Mouse (Mus musculus): ENCODE data around the gene Psma3.

GRCm38 (mm10) chr12:70937571-70938384, 36.6 kb upstream of the Psma3 start, which contains the start of gene Actr10:
- TF ChIP-seq CTCF (IDR thresholded peaks at IDR 0.05; ENCODE audit: low read depth, low read length) (no peak), POLR2A (IDR thresholded peaks at IDR 0.05; ENCODE audit: insufficient read depth, low read length) (peak; percentile 80)

Measured in ES-Bruce4 (cell line).